Mouse (Mus musculus) telencephalon, adult 2 months (tissue): Measurements from ENCODE around the gene Wfikkn2.

Experiments used
- DNase-seq: peaks from one replicate; pipeline ENCODE4 v3.0.0-alpha.2; 2011; ENCODE audit warnings: low read depth, low spot score

Wfikkn2 gene

DNA sequence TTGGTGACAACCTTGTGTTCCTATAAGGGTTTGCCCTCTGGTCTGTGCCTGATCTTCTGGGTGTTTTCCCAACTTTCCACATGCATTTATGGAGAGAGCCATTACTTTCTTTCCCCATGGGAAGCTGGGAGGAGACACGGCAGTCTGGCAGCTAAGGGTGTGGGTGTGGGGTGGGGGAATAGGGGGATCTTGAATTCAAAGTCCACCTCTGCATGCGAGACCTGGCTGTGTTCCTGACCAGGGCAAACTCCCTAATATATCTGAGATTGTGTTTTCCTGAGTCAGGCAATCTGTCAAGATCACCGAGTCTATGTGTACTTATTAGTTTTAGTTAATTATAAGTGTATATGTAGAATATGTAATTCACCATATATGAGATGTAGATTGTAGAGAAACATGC lies 49.5 kb downstream of the Wfikkn2 start:
- DNase-seq = no peak

DNA sequence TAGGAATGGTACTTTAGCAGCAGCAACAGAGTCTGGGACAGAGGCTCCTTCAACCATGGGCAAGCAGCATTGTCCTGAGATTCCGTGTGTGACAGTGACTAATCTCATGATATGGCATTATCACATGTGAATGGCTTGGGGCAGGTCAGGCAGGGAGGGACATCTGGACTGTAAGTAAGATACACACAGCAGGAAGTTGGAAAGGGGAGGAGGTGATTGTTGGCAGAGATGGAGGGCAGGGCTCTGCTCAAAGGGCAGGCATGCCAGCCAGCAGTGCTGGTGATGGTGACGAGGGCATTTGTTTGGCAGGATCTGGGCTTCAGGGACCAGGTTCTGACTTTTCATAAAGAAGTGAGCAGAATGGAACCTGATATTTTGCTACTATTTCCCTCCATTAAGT lies 52.7 kb downstream of the Wfikkn2 start:
- no peak for DNase-seq

DNA sequence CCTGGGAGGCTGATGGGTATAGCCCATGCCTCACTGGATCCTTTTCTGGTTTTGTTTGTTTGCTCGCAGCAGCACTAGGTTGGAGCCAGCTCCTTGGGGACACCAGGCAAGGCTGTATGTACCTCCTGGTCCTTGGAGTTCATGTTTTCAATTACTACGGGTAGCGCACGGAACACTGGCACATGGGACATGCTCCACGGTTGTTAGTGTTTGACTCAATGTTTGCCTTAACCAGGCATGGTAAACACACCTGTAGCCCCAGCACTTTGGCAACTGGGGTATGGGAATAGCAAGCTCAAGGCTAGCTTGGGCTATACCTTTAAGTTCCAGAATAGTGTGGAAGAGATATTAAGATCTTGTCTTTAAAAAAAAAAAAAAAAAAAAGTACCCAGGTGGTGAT lies 55.1 kb downstream of the Wfikkn2 start:
- no peak for DNase-seq

DNA sequence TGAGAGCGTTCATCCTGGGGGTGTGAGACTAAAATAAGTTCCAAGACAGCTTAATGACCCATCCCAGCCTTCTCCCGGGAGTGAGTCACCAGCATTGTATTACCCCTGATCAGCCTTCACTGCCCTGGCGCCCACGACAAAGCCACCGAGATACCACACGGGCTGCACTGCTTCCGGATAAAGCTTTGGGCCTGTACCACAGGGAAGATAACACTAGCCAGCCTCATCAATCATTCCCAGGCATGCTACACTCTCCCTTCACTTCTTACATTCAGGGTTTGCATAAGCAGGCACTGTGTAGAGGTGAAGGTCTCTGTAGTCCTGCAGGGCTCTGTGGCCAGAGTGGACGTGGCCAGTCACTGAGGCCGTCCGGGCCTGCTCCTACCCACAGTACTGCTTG lies 56.2 kb downstream of the Wfikkn2 start:
- no peak for DNase-seq
